Mouse (Mus musculus): Measurements from ENCODE around the gene Atg10.

Gene Atg10

GRCm38 (mm10) chr13:91175347-91175746 lies 48.4 kb downstream of the Atg10 start:
- DNase-seq (ENCODE audit: low spot score) = no peak

DNA sequence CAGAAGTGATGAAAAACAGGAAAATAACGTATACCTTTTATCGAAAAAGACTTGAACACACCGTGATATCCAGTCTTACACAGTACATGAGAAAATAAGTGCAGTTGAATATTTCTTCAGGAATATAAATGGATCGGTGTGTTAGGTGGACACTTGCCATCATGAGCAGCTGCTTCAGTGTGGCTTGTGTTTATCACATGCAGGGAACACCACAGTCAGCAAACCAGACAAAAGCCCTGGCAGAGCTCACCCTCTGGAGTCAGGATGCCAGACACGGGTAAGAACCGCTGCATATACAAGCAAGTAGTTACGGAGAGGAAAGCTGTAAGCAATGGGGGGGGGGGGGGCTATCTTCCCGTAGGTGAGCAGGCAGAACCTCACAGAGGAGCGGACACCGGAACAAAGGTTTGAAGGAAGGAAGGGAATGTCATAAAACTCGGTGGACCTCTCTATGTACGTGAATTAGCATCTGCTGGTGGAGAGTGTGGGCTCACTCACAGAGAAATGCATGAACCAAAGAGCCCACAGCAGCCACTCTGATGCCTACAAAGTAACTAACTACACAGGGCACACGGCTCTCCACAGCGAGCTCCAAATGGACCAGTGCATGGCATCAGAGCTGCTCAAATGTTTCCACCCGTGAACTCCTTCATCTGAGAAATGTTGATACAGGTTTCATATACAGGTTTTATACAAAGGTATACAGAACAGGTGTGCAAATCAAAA lies 51.8 kb downstream of the Atg10 start:
- no peak for DNase-seq (ENCODE audit: low spot score)

GRCm38 (mm10) chr13:91171205-91171604 lies 52.6 kb downstream of the Atg10 start:
- DNase-seq (ENCODE audit: low spot score) = no peak

GRCm38 (mm10) chr13:91169529-91170319 lies 54.0 kb downstream of the Atg10 start:
- DNase-seq (ENCODE audit: low spot score) = no peak

DNA sequence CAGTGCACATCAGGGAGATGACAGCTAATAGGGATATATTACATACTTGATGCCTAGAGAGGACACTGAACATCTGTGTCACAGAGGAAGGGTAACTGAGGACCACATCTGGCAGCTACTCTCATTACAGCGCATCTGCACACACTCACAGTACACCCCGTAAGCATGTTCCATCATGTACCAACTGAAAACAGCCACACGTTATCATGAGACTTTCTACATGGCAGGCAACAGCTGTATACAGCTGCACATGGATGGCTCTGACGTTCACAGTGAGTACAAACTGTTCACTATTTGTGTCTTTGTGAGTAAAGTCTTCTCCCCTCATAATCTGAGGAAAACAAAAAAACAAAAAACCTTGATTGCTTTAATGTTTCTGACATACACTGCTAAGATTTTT lies 55.3 kb downstream of the Atg10 start:
- DNase-seq (ENCODE audit: low spot score) = no peak

DNA sequence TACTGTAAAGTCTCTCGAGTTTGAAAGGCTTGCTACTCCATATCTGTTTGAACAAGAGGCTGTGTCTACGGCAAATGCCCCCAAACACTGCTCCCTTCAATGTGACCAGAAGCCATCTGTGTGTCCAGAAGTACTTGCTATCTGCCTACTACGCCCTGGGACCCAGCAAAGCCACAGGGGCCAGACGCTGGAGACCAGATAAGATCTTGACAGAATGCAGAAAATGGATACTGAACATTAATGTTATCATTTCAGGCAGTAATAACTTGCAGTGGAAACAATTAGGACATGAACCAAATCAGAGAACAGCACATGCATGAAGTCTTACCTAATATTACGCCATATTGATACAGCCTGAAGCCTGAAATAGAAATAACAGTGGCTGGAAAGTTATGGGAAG lies 56.2 kb downstream of the Atg10 start:
- DNase-seq (ENCODE audit: low spot score) = no peak

DNA sequence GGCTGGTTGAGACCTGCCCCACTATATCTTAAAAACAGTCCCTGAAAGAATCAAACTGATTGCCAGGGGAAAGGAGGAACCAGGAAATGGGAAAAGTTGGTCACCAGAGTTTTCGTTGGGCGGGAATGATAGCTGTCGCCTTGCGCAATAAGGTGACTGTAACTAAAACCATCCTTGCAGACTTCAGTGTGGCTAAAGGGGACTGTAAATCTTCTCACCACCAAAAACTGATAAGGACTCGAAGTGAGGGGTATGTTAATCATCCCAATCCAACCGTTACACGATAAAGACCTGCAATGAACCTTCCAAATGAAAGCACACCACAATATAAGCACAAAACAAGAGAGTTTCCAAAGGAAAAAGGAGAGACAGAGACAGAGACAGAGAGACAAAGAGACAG lies 57.5 kb downstream of the Atg10 start:
- DNase-seq (ENCODE audit: low spot score) = no peak

DNA sequence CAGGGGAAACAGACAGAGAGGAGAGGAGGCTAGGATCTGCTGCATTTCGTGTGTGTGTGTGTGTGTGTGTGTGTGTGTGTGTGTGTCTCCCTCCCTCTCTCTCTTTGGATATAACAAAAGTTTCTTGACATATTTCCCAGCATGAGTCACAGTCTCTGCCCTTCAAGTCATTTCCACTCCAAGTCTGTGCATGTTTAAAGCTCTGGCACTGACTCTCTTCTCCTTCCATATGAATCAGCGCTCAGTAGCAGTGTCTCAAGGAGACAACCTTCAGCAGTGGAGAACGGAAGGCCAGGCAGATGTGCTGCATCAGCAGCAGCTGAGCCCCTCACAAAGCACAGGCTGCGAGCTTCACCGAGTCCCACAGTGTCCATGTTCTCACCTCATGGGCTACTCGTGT lies 58.6 kb downstream of the Atg10 start:
- DNase-seq (ENCODE audit: low spot score) = no peak

GRCm38 (mm10) chr13:91163292-91163691 lies 60.5 kb downstream of the Atg10 start:
- DNase-seq (ENCODE audit: low spot score) = no peak

DNA sequence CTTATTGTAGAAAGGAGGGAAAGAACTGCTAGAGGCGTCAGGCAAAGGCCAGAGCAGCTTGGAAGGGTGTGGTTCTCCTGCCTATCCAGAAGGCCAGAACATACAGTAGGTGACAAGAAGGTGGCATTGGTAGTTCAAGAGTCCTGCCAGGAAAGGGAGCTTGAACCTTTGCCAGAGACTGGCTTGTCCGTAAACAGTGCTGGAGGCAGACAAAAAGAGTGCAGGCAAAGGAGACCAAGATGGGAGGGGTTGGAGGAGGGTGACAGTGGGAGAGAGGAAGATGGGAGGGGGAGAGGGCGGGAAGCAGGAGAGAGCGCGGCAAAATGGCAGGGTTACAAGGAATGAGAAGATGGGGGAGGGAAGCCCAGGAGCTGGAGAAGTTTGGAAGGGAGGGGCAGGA lies 61.3 kb downstream of the Atg10 start:
- DNase-seq (ENCODE audit: low spot score) = no peak

- no peak for DNase-seq (ENCODE audit: low spot score)
These were observed 63.2 kb downstream of the Atg10 start for GRCm38 (mm10) chr13:91160616-91161015.

- no peak for DNase-seq (ENCODE audit: low spot score)
These were observed 63.9 kb downstream of the Atg10 start for GRCm38 (mm10) chr13:91159881-91160280.

GRCm38 (mm10) chr13:91157941-91158340 lies 65.8 kb downstream of the Atg10 start:
- DNase-seq (ENCODE audit: low spot score) = no peak

DNA sequence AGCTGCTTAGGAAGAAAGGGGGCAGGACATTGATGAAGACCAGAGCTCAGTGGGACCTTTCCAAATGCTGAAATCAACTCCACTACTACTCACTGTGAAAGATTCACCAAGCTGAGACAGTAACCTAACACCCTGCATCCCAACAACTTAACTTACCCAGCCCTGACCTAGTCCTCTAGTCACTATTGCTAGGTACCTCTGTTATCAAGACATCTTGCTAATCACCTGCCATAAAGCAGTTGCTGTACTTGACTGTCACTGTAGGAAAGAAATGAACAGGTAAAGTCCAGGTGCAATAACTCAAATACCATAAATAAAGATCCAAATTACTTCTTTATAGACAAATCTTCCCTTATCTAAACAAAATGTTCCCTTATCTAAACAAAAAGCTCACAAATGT lies 66.3 kb downstream of the Atg10 start:
- DNase-seq (ENCODE audit: low spot score) = no peak

GRCm38 (mm10) chr13:91156949-91157348 lies 66.8 kb downstream of the Atg10 start:
- no peak for DNase-seq (ENCODE audit: low spot score)

DNA sequence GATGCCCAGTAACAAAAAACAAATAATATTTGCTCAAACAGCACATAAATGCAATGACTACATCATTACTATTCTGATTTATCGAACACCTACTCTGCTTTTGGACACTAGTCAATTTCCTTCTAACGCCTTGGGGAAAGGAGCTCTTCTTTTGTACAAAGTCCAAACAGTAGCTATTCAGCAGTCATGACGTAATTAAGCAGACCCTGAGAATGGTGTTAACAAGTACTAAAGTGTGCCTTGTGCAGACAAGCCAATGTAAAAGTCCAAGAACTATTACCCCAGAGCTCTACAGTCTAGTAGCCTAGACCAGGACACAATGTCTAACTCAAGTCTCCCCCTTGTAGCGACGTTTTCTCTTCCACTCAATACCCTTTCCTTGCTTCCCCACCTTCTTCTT lies 67.5 kb downstream of the Atg10 start:
- no peak for DNase-seq (ENCODE audit: low spot score)

- DNase-seq (ENCODE audit: low spot score) = no peak
These were observed 68.2 kb downstream of the Atg10 start for GRCm38 (mm10) chr13:91155429-91156207.

- DNase-seq (ENCODE audit: low spot score) = no peak
These were observed 69.1 kb downstream of the Atg10 start for GRCm38 (mm10) chr13:91154622-91155021.

GRCm38 (mm10) chr13:91136337-91136736 lies 87.4 kb downstream of the Atg10 start:
- DNase-seq (ENCODE audit: low spot score) = no peak

DNA sequence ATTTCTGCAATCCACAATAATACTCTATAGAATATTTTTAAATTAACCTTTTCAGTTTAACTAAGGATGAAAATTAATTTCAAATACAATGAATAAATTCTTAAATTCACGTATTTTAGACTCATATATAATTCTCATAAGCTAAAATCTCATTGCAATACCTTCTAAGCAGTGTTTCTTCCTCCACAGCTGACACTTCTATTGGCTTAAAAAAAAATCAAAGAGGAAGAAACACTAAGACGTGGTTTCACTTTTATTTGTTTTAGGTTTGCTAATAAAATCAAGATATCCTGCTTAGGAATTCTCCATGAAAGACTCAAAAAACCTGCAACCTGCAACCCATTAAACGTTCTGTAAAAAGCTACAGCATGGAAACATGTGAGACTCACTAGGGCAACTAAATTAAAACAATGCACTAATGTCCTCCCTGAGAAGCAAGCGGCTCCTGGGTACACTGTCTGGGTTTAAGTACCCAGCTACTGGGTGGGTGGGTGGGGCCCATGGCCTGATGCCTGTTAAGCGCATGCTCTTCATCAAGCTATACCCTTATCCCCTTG lies 90.4 kb downstream of the Atg10 start:
- no peak for DNase-seq (ENCODE audit: low spot score)

GRCm38 (mm10) chr13:91129071-91129470 lies 94.7 kb downstream of the Atg10 start:
- DNase-seq (ENCODE audit: low spot score) = no peak

DNA sequence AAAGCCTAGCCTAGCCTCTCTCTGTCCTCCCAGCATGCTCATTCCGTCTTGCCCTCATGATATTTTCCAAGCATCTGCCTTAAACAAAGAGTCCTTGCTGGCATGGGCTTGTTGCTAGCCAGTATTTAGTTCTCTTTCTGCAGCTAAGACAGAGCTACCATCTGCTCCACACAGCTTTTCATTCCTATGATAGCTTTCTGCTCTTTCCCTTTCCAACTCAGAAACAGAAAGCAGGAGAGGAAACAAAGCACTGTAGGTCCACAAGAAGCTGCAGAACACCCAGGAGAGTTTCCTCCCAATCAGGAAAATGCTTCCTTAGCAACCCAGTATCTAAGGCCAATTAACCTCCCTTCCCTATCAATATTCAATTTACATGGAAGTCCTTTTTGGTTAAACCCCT lies 95.2 kb downstream of the Atg10 start:
- no peak for DNase-seq (ENCODE audit: low spot score)

GRCm38 (mm10) chr13:91118156-91118555 lies 105.6 kb downstream of the Atg10 start:
- DNase-seq (ENCODE audit: low spot score) = no peak

All from testis, postnatal 14 days (tissue).